ENCODE assay signal across 8 mouse cellular contexts in genomic region chr11:120642939-120643600, GRCm38 (mm10). TPM values are rescaled to one million over a fixed set of nuclear protein-coding genes. Genes with fewer than 3 reads are reported as not detected.
DNase-seq lines count a peak whose midpoint lies in the region; ATAC-seq lines count a peak whose summit lies in the region.

No protein-coding gene starts in this region.

- peaks cover 10% of the 10 kb centered on the region for H3K4me1 ChIP-seq in lung, embryonic 16.5 days (replicated peaks; ENCODE audit: control insufficient read depth, insufficient read depth, low read length)
- H3K4me1 ChIP-seq in embryonic facial prominence, embryonic 12.5 days, result peaks cover 14% of the 10 kb centered on the region
- peaks cover 15% of the 10 kb centered on the region; the same call in 1 of the 2 replicates for H3K4me1 ChIP-seq in hindbrain, embryonic 14.5 days (replicated peaks; ENCODE audit: control insufficient read depth, insufficient read depth, low read length)
- H3K4me1 ChIP-seq in midbrain, embryonic 12.5 days, result peaks cover 19% of the 10 kb centered on the region

- peak overlapping the region; percentile 91 for H3K4me2 ChIP-seq in lung, embryonic 16.5 days (ENCODE audit: low read depth, low read length)
- H3K4me2 ChIP-seq in embryonic facial prominence, embryonic 12.5 days (replicated peaks), result peak overlapping the region; percentile 64
- peak overlapping the region; percentile 78 for H3K4me2 ChIP-seq in hindbrain, embryonic 14.5 days (replicated peaks)
- H3K4me2 ChIP-seq in midbrain, embryonic 12.5 days (replicated peaks), result peak overlapping the region; percentile 86

- peaks cover 3% of the 10 kb centered on the region; the same call in 1 of the 2 replicates for H3K27me3 ChIP-seq in lung, embryonic 16.5 days (ENCODE audit: control insufficient read depth, insufficient read depth, low read depth, low read length)
- H3K27me3 ChIP-seq in embryonic facial prominence, embryonic 12.5 days, result peaks cover 27% of the 10 kb centered on the region
- peaks cover 5% of the 10 kb centered on the region; the same call in 1 of the 2 replicates for H3K27me3 ChIP-seq in hindbrain, embryonic 14.5 days (ENCODE audit: control insufficient read depth, insufficient read depth, low read length)
- peaks cover 40% of the 10 kb centered on the region for H3K27me3 ChIP-seq in midbrain, embryonic 12.5 days

- peak; percentile 59 for ATAC-seq in lung, embryonic 16.5 days (ENCODE audit: low read depth)
- peak; percentile 29 for ATAC-seq in embryonic facial prominence, embryonic 12.5 days (ENCODE audit: insufficient number of reproducible peaks, insufficient read depth, low FRiP score, low TSS enrichment)
- ATAC-seq in hindbrain, embryonic 14.5 days (ENCODE audit: low FRiP score), result peak; percentile 73
- peak; percentile 55; the same call in 1 of the 2 replicates for ATAC-seq in midbrain, embryonic 12.5 days (ENCODE audit: low FRiP score, low read depth)

- peak overlapping the region; percentile 73 for H3K9ac ChIP-seq in lung, embryonic 16.5 days (ENCODE audit: low read length)
- peak overlapping the region; percentile 67 for H3K9ac ChIP-seq in embryonic facial prominence, embryonic 12.5 days
- peak overlapping the region; percentile 63 for H3K9ac ChIP-seq in hindbrain, embryonic 14.5 days
- peak overlapping the region; percentile 68 for H3K9ac ChIP-seq in midbrain, embryonic 12.5 days (replicated peaks)

- peak overlapping the region; percentile 56 for H3K4me3 ChIP-seq in lung, embryonic 16.5 days (ENCODE audit: low read length)
- H3K4me3 ChIP-seq in embryonic facial prominence, embryonic 12.5 days, result peak overlapping the region; percentile 50
- peak overlapping the region; percentile 42 for H3K4me3 ChIP-seq in hindbrain, embryonic 14.5 days (replicated peaks; ENCODE audit: low read length)
- peak overlapping the region; percentile 48 for H3K4me3 ChIP-seq in midbrain, embryonic 12.5 days

- no peak overlapping the region for H3K27ac ChIP-seq in lung, embryonic 16.5 days (ENCODE audit: low read length)
- no peak overlapping the region for H3K27ac ChIP-seq in embryonic facial prominence, embryonic 12.5 days
- no peak overlapping the region for H3K27ac ChIP-seq in hindbrain, embryonic 14.5 days
- 0 out of 2 replicates have a peak overlapping the region, but pooled peaks have one; percentile 47 for H3K27ac ChIP-seq in midbrain, embryonic 12.5 days (replicated peaks)

- DNase-seq in lung, postnatal 10 days, result no peak
- DNase-seq in hindbrain, embryonic 14.5 days (ENCODE audit: low spot score), result peak; percentile 29
- no peak for DNase-seq in adrenal gland, adult 8-10 months
- DNase-seq in cerebellum, adult 8-10 months, result no peak
- no peak for DNase-seq in gastrocnemius, adult 8-10 months (ENCODE audit: low spot score in 2 of 2)

- H3K9me3 ChIP-seq in lung, embryonic 16.5 days (ENCODE audit: control insufficient read depth, low read length), result no peaks in the 10 kb centered on the region
- H3K9me3 ChIP-seq in embryonic facial prominence, embryonic 12.5 days, result no peaks in the 10 kb centered on the region
- H3K9me3 ChIP-seq in hindbrain, embryonic 14.5 days (ENCODE audit: control insufficient read depth, low read length), result no peaks in the 10 kb centered on the region
- no peaks in the 10 kb centered on the region for H3K9me3 ChIP-seq in midbrain, embryonic 12.5 days

- H3K36me3 ChIP-seq in lung, embryonic 16.5 days (ENCODE audit: control insufficient read depth, insufficient read depth, low read length), result no peaks in the 10 kb centered on the region
- no peaks in the 10 kb centered on the region for H3K36me3 ChIP-seq in embryonic facial prominence, embryonic 12.5 days
- no peaks in the 10 kb centered on the region for H3K36me3 ChIP-seq in hindbrain, embryonic 14.5 days (replicated peaks; ENCODE audit: control insufficient read depth, insufficient read depth)
- H3K36me3 ChIP-seq in midbrain, embryonic 12.5 days, result no peaks in the 10 kb centered on the region

- WGBS in lung, embryonic 16.5 days, result under 1% methylated on average over 18 of the region's 18 CpGs
- WGBS in embryonic facial prominence, embryonic 12.5 days, result 2% methylated on average over 18 of the region's 18 CpGs
- 2% methylated on average over 18 of the region's 18 CpGs for WGBS in hindbrain, embryonic 14.5 days
- WGBS in midbrain, embryonic 12.5 days, result 5% methylated on average over 18 of the region's 18 CpGs

RNA-seq across cellular contexts. Expression of gene Pycr1, which starts 0.5 kb away (rescaled TPM):
- polyA plus RNA-seq in lung, embryonic 16.5 days (2015; fragmentation: Nextera tagmentation; extraction: Ambion mirVana), result 22.4 and 23.4 TPM in 2 replicates
- polyA plus RNA-seq in embryonic facial prominence, embryonic 12.5 days (2016; fragmentation: Nextera tagmentation; extraction: Ambion mirVana), result 25.3 and 26.5 TPM in 2 replicates
- 16.8 and 17.9 TPM in 2 replicates for polyA plus RNA-seq in hindbrain, embryonic 14.5 days (2014; fragmentation: Nextera tagmentation; extraction: Ambion mirVana)
- polyA plus RNA-seq in midbrain, embryonic 12.5 days (2016; fragmentation: Nextera tagmentation; extraction: Ambion mirVana), result 31.6 and 34.1 TPM in 2 replicates
- 1 to 10 TPM in 3 of 4 experiments, under 1 TPM in 1; 0.73 to 2.0 (median 1.3) TPM for total RNA-seq in adrenal gland, adult 8-10 months (2022)
- 1 to 10 TPM; 3.7 to 5.3 (median 4.8) TPM for total RNA-seq in gastrocnemius, adult 8-10 months (2022)

RNA-seq across cellular contexts. Expression of gene Myadml2, which starts 4.9 kb away (rescaled TPM):
- polyA plus RNA-seq in lung, embryonic 16.5 days (2015; fragmentation: Nextera tagmentation; extraction: Ambion mirVana), result 0.97 and 1.1 TPM in 2 replicates
- polyA plus RNA-seq in embryonic facial prominence, embryonic 12.5 days (2016; fragmentation: Nextera tagmentation; extraction: Ambion mirVana), result 0.47 TPM in 1 of 2 replicates, not detected in the other
- polyA plus RNA-seq in hindbrain, embryonic 14.5 days (2014; fragmentation: Nextera tagmentation; extraction: Ambion mirVana), result 1.1 and 1.4 TPM in 2 replicates
- 0.99 TPM in 1 of 2 replicates, not detected in the other for polyA plus RNA-seq in midbrain, embryonic 12.5 days (2016; fragmentation: Nextera tagmentation; extraction: Ambion mirVana)
- total RNA-seq in adrenal gland, adult 8-10 months (2022), result 1 to 10 TPM in 1 of 4 experiments, under 1 TPM in 2, not detected in 1; 0.65 to 1.2 (median 0.81) TPM
- total RNA-seq in gastrocnemius, adult 8-10 months (2022), result 100 to 1,000 TPM; 112 to 153 (median 132) TPM

RNA-seq across cellular contexts. Expression of gene Mafg, which starts 9.7 kb away (rescaled TPM):
- polyA plus RNA-seq in lung, embryonic 16.5 days (2015; fragmentation: Nextera tagmentation; extraction: Ambion mirVana), result 13.2 and 15.0 TPM in 2 replicates
- polyA plus RNA-seq in embryonic facial prominence, embryonic 12.5 days (2016; fragmentation: Nextera tagmentation; extraction: Ambion mirVana), result 33.6 and 34.8 TPM in 2 replicates
- 35.4 and 37.8 TPM in 2 replicates for polyA plus RNA-seq in hindbrain, embryonic 14.5 days (2014; fragmentation: Nextera tagmentation; extraction: Ambion mirVana)
- polyA plus RNA-seq in midbrain, embryonic 12.5 days (2016; fragmentation: Nextera tagmentation; extraction: Ambion mirVana), result 33.3 and 36.8 TPM in 2 replicates
- 10 to 100 TPM; 53.2 to 74.4 (median 69.7) TPM for total RNA-seq in adrenal gland, adult 8-10 months (2022)
- 10 to 100 TPM; 49.5 to 63.3 (median 59.3) TPM for total RNA-seq in gastrocnemius, adult 8-10 months (2022)

RNA-seq across cellular contexts. Expression of gene Notum, which starts 17.9 kb away (rescaled TPM):
- 3.2 and 4.0 TPM in 2 replicates for polyA plus RNA-seq in lung, embryonic 16.5 days (2015; fragmentation: Nextera tagmentation; extraction: Ambion mirVana)
- polyA plus RNA-seq in embryonic facial prominence, embryonic 12.5 days (2016; fragmentation: Nextera tagmentation; extraction: Ambion mirVana), result 5.1 and 6.3 TPM in 2 replicates
- polyA plus RNA-seq in hindbrain, embryonic 14.5 days (2014; fragmentation: Nextera tagmentation; extraction: Ambion mirVana), result 2.2 and 3.5 TPM in 2 replicates
- 0.58 and 0.87 TPM in 2 replicates for polyA plus RNA-seq in midbrain, embryonic 12.5 days (2016; fragmentation: Nextera tagmentation; extraction: Ambion mirVana)
- total RNA-seq in adrenal gland, adult 8-10 months (2022), result 1 to 10 TPM; 5.1 to 9.0 (median 7.2) TPM
- total RNA-seq in gastrocnemius, adult 8-10 months (2022), result under 1 TPM in 1 of 4 experiments, not detected in 3; 0.22 TPM

RNA-seq across cellular contexts. Expression of gene Sirt7, which starts 18.0 kb away (rescaled TPM):
- polyA plus RNA-seq in lung, embryonic 16.5 days (2015; fragmentation: Nextera tagmentation; extraction: Ambion mirVana), result 31.8 and 32.5 TPM in 2 replicates
- 29.7 and 30.4 TPM in 2 replicates for polyA plus RNA-seq in embryonic facial prominence, embryonic 12.5 days (2016; fragmentation: Nextera tagmentation; extraction: Ambion mirVana)
- polyA plus RNA-seq in hindbrain, embryonic 14.5 days (2014; fragmentation: Nextera tagmentation; extraction: Ambion mirVana), result 35.5 and 37.0 TPM in 2 replicates
- polyA plus RNA-seq in midbrain, embryonic 12.5 days (2016; fragmentation: Nextera tagmentation; extraction: Ambion mirVana), result 40.4 and 48.2 TPM in 2 replicates
- 10 to 100 TPM; 61.1 to 97.1 (median 75.7) TPM for total RNA-seq in adrenal gland, adult 8-10 months (2022)
- total RNA-seq in gastrocnemius, adult 8-10 months (2022), result 1 to 10 TPM; 2.6 to 4.5 (median 3.8) TPM
